Mouse (Mus musculus): Measurements from ENCODE around the gene Epb41l5. TPM values are rescaled to one million over a fixed set of nuclear protein-coding genes. Genes with fewer than 3 reads are reported as not detected.
A peak's percentile ranks its signal among the peaks of the same experiment; 100 is the strongest.

Gene Epb41l5
- polyA plus RNA-seq, 1 experiment from 2014 or later: 25.7 TPM

DNA sequence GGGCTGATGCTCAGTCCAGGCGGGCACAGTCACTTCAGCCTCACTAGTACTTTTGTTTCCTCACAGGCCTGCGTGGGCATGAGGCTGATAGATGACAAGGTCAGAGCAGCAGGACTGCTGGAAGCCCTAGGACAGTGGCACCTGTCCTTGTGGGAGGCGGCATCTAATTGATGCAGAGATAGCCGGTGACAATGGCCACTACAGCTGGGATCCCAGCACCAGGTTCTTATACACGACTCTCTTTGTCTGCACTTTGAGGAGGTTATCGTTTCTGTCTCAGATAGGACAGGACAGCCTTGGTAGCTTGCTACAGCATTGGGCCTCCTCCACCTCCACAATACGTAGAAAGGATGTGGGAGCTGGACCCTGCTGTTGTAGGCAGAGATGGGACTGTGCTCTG is 125.4 kb downstream of the Epb41l5 start:
- Histone ChIP-seq H3K36me3 (replicated peaks) (peaks cover 19% of the 10 kb centered on the region), H3K27me3 (replicated peaks; ENCODE audit: low read depth, poor library complexity, severe bottlenecking) (no peaks in the 10 kb centered on the region), H3K27ac (replicated peaks) (no peak overlapping the region), H3K4me3 (no peak overlapping the region), H3K4me1 (peaks cover 24% of the 10 kb centered on the region), H3K9me3 (peaks cover 15% of the 10 kb centered on the region)
- WGBS: 84% methylated on average over 7 of the region's 7 CpGs
- no peak for DNase-seq (ENCODE audit: low spot score)

DNA sequence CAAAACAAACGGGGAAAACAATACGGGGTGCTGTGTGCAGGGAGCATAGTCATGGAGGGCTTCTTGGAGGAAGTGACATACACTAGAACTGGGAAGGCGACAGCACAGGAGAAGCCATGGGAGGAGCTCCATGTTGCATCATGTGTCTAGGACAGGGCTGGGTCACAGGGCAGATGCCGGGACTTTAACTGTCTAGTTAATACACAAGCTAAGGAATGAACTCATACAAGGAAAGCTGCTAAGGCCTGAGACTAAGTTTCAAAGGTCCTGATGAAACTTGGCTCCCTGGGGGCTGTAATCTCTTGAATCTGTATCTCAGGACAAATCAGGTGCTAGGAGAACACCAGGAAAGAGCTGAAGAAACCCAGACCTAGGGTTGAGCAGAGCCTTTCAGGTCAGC is 126.1 kb downstream of the Epb41l5 start:
- no peak for DNase-seq (ENCODE audit: low spot score)
- H3K9me3 ChIP-seq: peaks cover 12% of the 10 kb centered on the region

GRCm38 (mm10) chr1:119521681-119522080 is 127.1 kb downstream of the Epb41l5 start:
- H3K4me3 ChIP-seq: no peak overlapping the region
- no peak for DNase-seq (ENCODE audit: low spot score)
- no peaks in the 10 kb centered on the region for H3K27me3 ChIP-seq (replicated peaks; ENCODE audit: low read depth, poor library complexity, severe bottlenecking)
- 81% methylated on average over 7 of the region's 7 CpGs for WGBS
- peaks cover 2% of the 10 kb centered on the region for H3K9me3 ChIP-seq
- no peak overlapping the region for H3K27ac ChIP-seq (replicated peaks)
- H3K36me3 ChIP-seq (replicated peaks): peaks cover 2% of the 10 kb centered on the region
- peaks cover 21% of the 10 kb centered on the region for H3K4me1 ChIP-seq

More for the DNA sequence above, 126.1 kb downstream of the Epb41l5 start:
- no peak overlapping the region for H3K27ac ChIP-seq (replicated peaks)
- peaks cover 13% of the 10 kb centered on the region for H3K36me3 ChIP-seq (replicated peaks)
- WGBS: 85% methylated on average over 4 of the region's 4 CpGs
- peaks cover 24% of the 10 kb centered on the region for H3K4me1 ChIP-seq
- no peak overlapping the region for H3K4me3 ChIP-seq
- H3K27me3 ChIP-seq (replicated peaks; ENCODE audit: low read depth, poor library complexity, severe bottlenecking): no peaks in the 10 kb centered on the region

GRCm38 (mm10) chr1:119521029-119521428 is 127.8 kb downstream of the Epb41l5 start:
- H3K36me3 ChIP-seq (replicated peaks): no peaks in the 10 kb centered on the region
- WGBS: 66% methylated on average over 2 of the region's 2 CpGs
- no peaks in the 10 kb centered on the region for H3K27me3 ChIP-seq (replicated peaks; ENCODE audit: low read depth, poor library complexity, severe bottlenecking)
- H3K4me3 ChIP-seq: no peak overlapping the region
- H3K27ac ChIP-seq (replicated peaks): no peak overlapping the region
- no peak for DNase-seq (ENCODE audit: low spot score)
- peaks cover 14% of the 10 kb centered on the region for H3K4me1 ChIP-seq
- H3K9me3 ChIP-seq: no peaks in the 10 kb centered on the region

DNA sequence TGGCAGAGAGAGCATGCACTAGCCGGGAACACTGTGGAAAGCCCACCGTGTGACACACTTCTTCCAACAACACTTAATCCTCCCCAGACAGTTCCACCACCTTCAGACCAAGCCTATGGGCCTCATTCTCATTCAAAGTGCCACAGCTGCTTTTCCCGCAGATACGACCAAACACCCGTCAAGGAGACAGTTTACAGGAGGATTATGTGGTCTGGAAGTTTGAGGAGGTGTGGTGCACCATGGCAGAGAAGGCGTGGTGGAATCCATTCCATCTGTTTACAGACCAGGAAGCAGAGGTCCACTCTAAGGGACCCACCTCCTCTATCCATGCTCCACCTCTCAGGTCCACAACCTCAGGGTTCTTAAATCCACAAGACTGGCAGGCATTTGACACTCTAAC is 129.5 kb downstream of the Epb41l5 start:
- no peak overlapping the region for H3K4me3 ChIP-seq
- H3K27ac ChIP-seq (replicated peaks): no peak overlapping the region
- H3K27me3 ChIP-seq (replicated peaks; ENCODE audit: low read depth, poor library complexity, severe bottlenecking): no peaks in the 10 kb centered on the region
- no peaks in the 10 kb centered on the region for H3K36me3 ChIP-seq (replicated peaks)
- no peaks in the 10 kb centered on the region; the same call in 1 of the 2 replicates for H3K4me1 ChIP-seq
- no peaks in the 10 kb centered on the region for H3K9me3 ChIP-seq
- DNase-seq (ENCODE audit: low spot score): no peak
- WGBS: 81% methylated on average over 6 of the region's 6 CpGs

DNA sequence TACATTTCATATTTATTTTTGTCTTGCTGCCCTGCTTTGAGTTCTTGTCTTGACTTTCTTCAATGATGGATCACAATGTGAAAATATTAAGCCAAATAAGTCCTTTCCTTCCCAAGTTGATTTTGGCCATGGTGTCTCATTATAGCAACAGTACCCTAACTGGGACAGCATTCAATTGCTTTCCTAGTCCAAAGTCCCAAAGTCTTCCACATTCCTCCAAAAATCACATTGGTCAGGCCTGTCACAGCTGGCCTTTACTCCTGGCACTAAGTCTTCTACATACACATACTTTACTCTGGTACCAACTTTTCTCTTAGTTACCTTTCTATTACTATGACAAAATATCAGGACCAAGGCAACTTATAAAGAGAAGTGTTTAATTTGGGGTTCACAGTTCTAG is 130.0 kb downstream of the Epb41l5 start:
- Histone ChIP-seq H3K4me1 (no peaks in the 10 kb centered on the region; the same call in 1 of the 2 replicates), H3K9me3 (no peaks in the 10 kb centered on the region), H3K36me3 (replicated peaks) (no peaks in the 10 kb centered on the region), H3K27ac (replicated peaks) (no peak overlapping the region), H3K27me3 (replicated peaks; ENCODE audit: low read depth, poor library complexity, severe bottlenecking) (no peaks in the 10 kb centered on the region), H3K4me3 (no peak overlapping the region)
- no peak for DNase-seq (ENCODE audit: low spot score)

DNA sequence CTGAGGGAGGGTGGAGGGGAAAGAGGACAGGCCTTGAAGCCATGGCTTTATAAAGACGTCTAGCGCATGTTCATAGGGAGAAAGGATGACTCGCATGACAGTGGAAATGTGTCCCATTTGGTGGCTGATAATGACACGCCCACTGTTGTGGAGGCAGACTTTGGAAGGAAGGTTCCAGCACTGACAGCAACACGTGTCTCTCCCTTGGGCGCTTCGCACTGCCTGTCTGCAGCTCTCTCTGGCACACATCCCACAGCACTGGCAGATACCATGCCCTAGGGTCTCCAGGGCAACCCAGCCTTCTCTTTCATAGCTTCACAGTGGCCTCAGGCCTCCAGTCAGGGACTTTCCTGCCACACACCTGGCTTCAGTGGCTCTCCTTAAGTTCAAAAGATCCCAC is 130.7 kb downstream of the Epb41l5 start:
- DNase-seq (ENCODE audit: low spot score): no peak
- no peaks in the 10 kb centered on the region for H3K27me3 ChIP-seq (replicated peaks; ENCODE audit: low read depth, poor library complexity, severe bottlenecking)
- no peaks in the 10 kb centered on the region for H3K9me3 ChIP-seq
- H3K27ac ChIP-seq (replicated peaks): no peak overlapping the region
- no peak overlapping the region for H3K4me3 ChIP-seq
- H3K36me3 ChIP-seq (replicated peaks): no peaks in the 10 kb centered on the region
- WGBS: 89% methylated on average over 7 of the region's 7 CpGs
- H3K4me1 ChIP-seq: no peaks in the 10 kb centered on the region

- 60% methylated on average over 8 of the region's 8 CpGs for WGBS
Measured at GRCm38 (mm10) chr1:119510857-119511256, 137.9 kb downstream of the Epb41l5 start.

DNA sequence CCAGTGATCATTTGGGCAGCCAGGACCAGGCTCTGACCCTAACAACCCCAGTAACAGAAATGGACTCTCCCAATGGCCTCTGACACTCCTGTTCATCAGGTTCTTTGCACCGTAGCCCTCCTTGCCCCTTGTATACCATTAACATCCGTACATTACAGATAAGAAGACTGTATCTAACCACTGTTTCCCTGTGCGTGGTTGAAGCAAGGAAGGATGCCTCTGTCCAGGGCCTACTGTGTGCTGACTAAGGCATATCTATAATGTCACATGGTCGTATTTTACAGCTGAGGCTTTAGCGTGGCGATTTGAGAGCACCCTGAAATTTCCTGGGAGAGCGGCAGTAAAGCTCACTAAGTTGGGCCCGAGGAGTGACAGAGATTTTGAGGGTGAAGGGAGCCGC is 138.4 kb downstream of the Epb41l5 start:
- Histone ChIP-seq H3K36me3 (replicated peaks) (no peaks in the 10 kb centered on the region), H3K9me3 (no peaks in the 10 kb centered on the region), H3K27ac (replicated peaks) (peak overlapping the region; percentile 15; the same call in 1 of the 2 replicates), H3K4me3 (no peak overlapping the region), H3K27me3 (replicated peaks; ENCODE audit: low read depth, poor library complexity, severe bottlenecking) (peaks cover 27% of the 10 kb centered on the region), H3K4me1 (peaks cover 24% of the 10 kb centered on the region)
- 66% methylated on average over 9 of the region's 9 CpGs for WGBS
- DNase-seq (ENCODE audit: low spot score): no peak

More at GRCm38 (mm10) chr1:119510857-119511256, 137.9 kb downstream of the Epb41l5 start:
- H3K36me3 ChIP-seq (replicated peaks): no peaks in the 10 kb centered on the region
- H3K4me3 ChIP-seq: no peak overlapping the region
- peaks cover 22% of the 10 kb centered on the region for H3K27me3 ChIP-seq (replicated peaks; ENCODE audit: low read depth, poor library complexity, severe bottlenecking)
- peak overlapping the region; percentile 15; the same call in 1 of the 2 replicates for H3K27ac ChIP-seq (replicated peaks)
- DNase-seq (ENCODE audit: low spot score): peak; percentile 32
- peaks cover 21% of the 10 kb centered on the region for H3K4me1 ChIP-seq
- no peaks in the 10 kb centered on the region for H3K9me3 ChIP-seq

DNA sequence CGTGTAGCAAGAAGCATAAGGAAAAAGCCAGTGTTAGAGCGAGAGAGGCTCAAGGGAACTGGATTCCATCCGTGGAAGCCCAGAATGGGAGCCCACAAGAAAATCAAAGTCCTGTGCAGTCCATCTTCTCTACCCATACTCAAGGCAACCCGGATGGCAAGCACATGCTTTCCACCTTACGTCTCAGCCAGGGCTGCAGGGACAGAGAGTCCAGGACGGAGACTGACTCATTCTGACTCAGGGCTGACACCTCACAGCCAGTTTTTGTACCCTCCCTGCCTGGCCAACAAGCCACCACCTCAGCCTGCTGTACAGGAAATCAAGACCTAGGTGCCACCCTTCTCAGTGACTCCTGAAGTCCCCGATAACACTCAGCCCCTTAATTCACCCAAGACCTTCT is 139.3 kb downstream of the Epb41l5 start:
- Histone ChIP-seq H3K27me3 (replicated peaks; ENCODE audit: low read depth, poor library complexity, severe bottlenecking) (peaks cover 28% of the 10 kb centered on the region), H3K9me3 (no peaks in the 10 kb centered on the region), H3K4me3 (no peak overlapping the region), H3K36me3 (replicated peaks) (no peaks in the 10 kb centered on the region), H3K27ac (replicated peaks) (no peak overlapping the region), H3K4me1 (peaks cover 31% of the 10 kb centered on the region)
- 85% methylated on average over 7 of the region's 7 CpGs for WGBS
- DNase-seq (ENCODE audit: low spot score): no peak

GRCm38 (mm10) chr1:119508548-119508947 is 140.3 kb downstream of the Epb41l5 start:
- peaks cover 37% of the 10 kb centered on the region for H3K4me1 ChIP-seq
- peaks cover 28% of the 10 kb centered on the region for H3K27me3 ChIP-seq (replicated peaks; ENCODE audit: low read depth, poor library complexity, severe bottlenecking)
- DNase-seq (ENCODE audit: low spot score): no peak
- WGBS: 56% methylated on average over 4 of the region's 4 CpGs
- peak overlapping the region; percentile 54; the same call in 1 of the 2 replicates for H3K27ac ChIP-seq (replicated peaks)
- H3K36me3 ChIP-seq (replicated peaks): no peaks in the 10 kb centered on the region
- no peaks in the 10 kb centered on the region for H3K9me3 ChIP-seq
- H3K4me3 ChIP-seq: no peak overlapping the region

DNA sequence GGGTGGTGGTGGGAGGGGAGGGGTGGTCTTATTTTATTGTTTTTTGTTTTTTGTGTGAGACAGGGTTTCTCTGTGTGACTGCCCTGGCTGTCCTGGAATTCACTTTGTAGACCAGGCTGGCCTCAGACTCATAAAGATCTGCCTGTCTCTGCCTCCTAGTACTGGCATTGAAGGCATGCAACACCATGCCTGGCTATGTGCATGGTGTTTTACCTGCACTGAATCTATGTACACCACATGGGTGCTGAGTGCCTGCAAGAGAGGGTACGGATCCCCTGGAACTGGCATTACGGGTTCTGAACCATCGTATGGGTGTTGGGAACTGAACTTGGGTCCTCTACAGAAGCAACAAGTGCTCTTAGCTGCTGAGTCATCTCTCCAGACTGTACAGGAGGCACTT is 142.8 kb downstream of the Epb41l5 start:
- peaks cover 28% of the 10 kb centered on the region for H3K27me3 ChIP-seq (replicated peaks; ENCODE audit: low read depth, poor library complexity, severe bottlenecking)
- no peak for DNase-seq (ENCODE audit: low spot score)
- WGBS: 93% methylated on average over 3 of the region's 3 CpGs
- H3K27ac ChIP-seq (replicated peaks): no peak overlapping the region
- peaks cover 45% of the 10 kb centered on the region for H3K4me1 ChIP-seq
- no peak overlapping the region for H3K4me3 ChIP-seq
- H3K36me3 ChIP-seq (replicated peaks): peaks cover 5% of the 10 kb centered on the region
- H3K9me3 ChIP-seq: no peaks in the 10 kb centered on the region

DNA sequence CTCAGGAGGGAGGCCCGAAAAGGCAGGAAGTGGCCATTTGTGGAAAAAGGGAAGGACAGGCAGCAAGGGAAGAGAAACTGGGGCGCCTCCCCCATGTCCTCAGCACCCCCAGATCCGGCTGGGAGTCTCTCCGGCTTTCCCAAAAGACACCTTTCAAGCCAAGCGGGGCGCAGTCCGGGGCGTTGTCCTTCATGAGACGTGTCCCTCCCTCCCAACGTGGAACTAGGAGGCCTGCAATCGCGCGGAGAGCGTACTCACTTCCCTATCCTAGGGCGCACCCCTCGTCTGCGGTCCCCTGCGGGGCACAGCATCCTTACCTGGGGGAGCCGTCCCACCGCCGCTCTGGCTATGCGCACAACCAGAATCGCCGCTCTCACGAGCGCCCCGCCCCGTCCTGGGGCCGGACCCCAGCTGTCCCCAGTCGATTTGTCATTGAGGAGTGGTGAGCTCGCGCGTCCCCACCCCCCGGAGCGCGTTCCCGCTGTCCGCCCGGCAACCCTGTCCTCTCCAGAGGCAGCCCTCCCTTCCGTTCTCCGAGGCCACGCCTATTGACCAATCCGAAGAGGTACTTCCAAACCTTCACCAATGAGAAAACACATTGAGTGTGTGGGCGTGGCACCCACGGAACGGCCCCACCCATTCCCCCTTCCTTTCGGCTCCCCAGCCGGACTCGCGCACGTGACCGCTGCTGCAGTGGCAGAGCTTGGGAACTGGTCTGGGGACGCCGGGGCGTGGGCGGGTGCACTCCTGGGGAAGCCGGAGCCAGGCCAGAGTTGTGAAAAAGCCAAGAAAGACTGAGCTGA is 144.3 kb downstream of the Epb41l5 start, which contains the start of gene Ralb:
TSS of gene Ralb (minus strand) at position 535 of the 803 bp plus-strand sequence.
- under 1% methylated on average over 57 of the region's 57 CpGs for whole genome bisulfite sequencing
- peaks cover 33% of the 10 kb centered on the region for H3K4me1 ChIP-seq
- peaks cover 28% of the 10 kb centered on the region for H3K27me3 ChIP-seq (replicated peaks; ENCODE audit: low read depth, poor library complexity, severe bottlenecking)
- H3K4me3 ChIP-seq: peak within 1 kb of the TSS; percentile 76
- no peaks in the 10 kb centered on the region for H3K9me3 ChIP-seq
- peaks cover 11% of the 10 kb centered on the region for H3K36me3 ChIP-seq (replicated peaks)
- peak; percentile 97 for DNase-seq (ENCODE audit: low spot score)
- H3K27ac ChIP-seq (replicated peaks): peak within 1 kb of the TSS; percentile 87
